Mouse (Mus musculus) neutrophil, adult 65 days (primary cell): ENCODE measurements around the gene Olfr1264. TPM values are rescaled to one million over a fixed set of nuclear protein-coding genes. Genes with fewer than 3 reads are reported as not detected.

Experiments used
- total RNA-seq: library from RNA; stranded (reverse); gene quantifications from 2 replicates; pipeline ENCODE4 v1.2.4, GENCODE M21; 2023

Gene Olfr1264
- not detected in 2 replicates for total RNA-seq

GRCm38 (mm10) chr2:90025477-90025876 lies at the start of gene Olfr1264:
Olfr1264 (minus strand) TSS chr2:90025577.

GRCm38 (mm10) chr2:90063494-90063893 lies 38.1 kb upstream of the Olfr1264 start, which contains the start of gene Olfr140:
Olfr140 (minus strand) TSS chr2:90063594.

GRCm38 (mm10) chr2:90035037-90035436 lies 9.7 kb upstream of the Olfr1264 start, which contains the start of gene Olfr1265:
Olfr1265 (plus strand) TSS chr2:90035337.

GRCm38 (mm10) chr2:90011831-90012230 lies 13.5 kb downstream of the Olfr1264 start, which contains the start of gene Olfr1263:
Olfr1263 (plus strand) TSS chr2:90012131.

GRCm38 (mm10) chr2:89999845-90000244 lies 25.5 kb downstream of the Olfr1264 start, which contains the start of gene Olfr1262:
Olfr1262 (plus strand) TSS chr2:90000145.

GRCm38 (mm10) chr2:89990921-89991320 lies 34.5 kb downstream of the Olfr1264 start, which contains the start of gene Olfr1261:
Olfr1261 (plus strand) TSS chr2:89991221.

GRCm38 (mm10) chr2:89974184-89974583 lies 51.2 kb downstream of the Olfr1264 start, which contains the start of gene Olfr1260:
Olfr1260 (plus strand) TSS chr2:89974340.

Other genes starting within 250 kb of the Olfr1264 start
- gene Olfr1254, start 232.0 kb downstream of the Olfr1264 start, total RNA-seq: not detected in 2 replicates
- gene Olfr1255, start 213.5 kb downstream of the Olfr1264 start, total RNA-seq: not detected in 2 replicates
- not detected in 2 replicates for gene Olfr1256, start 184.0 kb downstream of the Olfr1264 start, total RNA-seq
- not detected in 2 replicates for gene Olfr48, start 177.4 kb downstream of the Olfr1264 start, total RNA-seq
- gene Olfr1257, start 147.1 kb downstream of the Olfr1264 start, total RNA-seq: not detected in 2 replicates
- not detected in 2 replicates for gene Olfr1258, start 98.3 kb downstream of the Olfr1264 start, total RNA-seq
- gene Olfr1259, start 76.9 kb downstream of the Olfr1264 start, total RNA-seq: not detected in 2 replicates
- gene Olfr1260, start 51.2 kb downstream of the Olfr1264 start, total RNA-seq: not detected in 2 replicates
- not detected in 2 replicates for gene Olfr1261, start 34.4 kb downstream of the Olfr1264 start, total RNA-seq
- not detected in 2 replicates for gene Olfr1262, start 25.4 kb downstream of the Olfr1264 start, total RNA-seq
- gene Olfr1263, start 13.4 kb downstream of the Olfr1264 start, total RNA-seq: not detected in 2 replicates
- not detected in 2 replicates for gene Olfr1265, start 9.8 kb upstream of the Olfr1264 start, total RNA-seq
- gene Olfr140, start 38.0 kb upstream of the Olfr1264 start, total RNA-seq: not detected in 2 replicates
- gene Olfr1269, start 95.8 kb upstream of the Olfr1264 start, total RNA-seq: not detected in 2 replicates
- not detected in 2 replicates for gene Olfr32, start 116.7 kb upstream of the Olfr1264 start, total RNA-seq
- not detected in 2 replicates for gene Olfr1270, start 127.5 kb upstream of the Olfr1264 start, total RNA-seq
- 0.20 and 0.63 TPM in 2 replicates for gene Olfr1506, start 198.9 kb upstream of the Olfr1264 start, total RNA-seq
- gene Olfr142, start 232.0 kb upstream of the Olfr1264 start, total RNA-seq: not detected in 2 replicates
- not detected in 2 replicates for gene Olfr1271, start 245.5 kb upstream of the Olfr1264 start, total RNA-seq